Mouse (Mus musculus): ENCODE data around the gene Hand2. TPM values are rescaled to one million over a fixed set of nuclear protein-coding genes. Genes with fewer than 3 reads are reported as not detected.

Gene Hand2
- polyA plus RNA-seq, 1 experiment from 2014 or later: 2.6 TPM

Other genes with a start within 250 kb of the Hand2 start
- 0.18 TPM in 1 of 2 replicates, not detected in the other for gene Scrg1, start 134.9 kb downstream of the Hand2 start, polyA plus RNA-seq (2016; fragmentation: Nextera tagmentation; extraction: Ambion mirVana)
- 26.9 and 27.8 TPM in 2 replicates for gene Sap30, start 166.9 kb downstream of the Hand2 start, polyA plus RNA-seq (2016; fragmentation: Nextera tagmentation; extraction: Ambion mirVana)
- gene Hmgb2, start 190.9 kb downstream of the Hand2 start, polyA plus RNA-seq (2016; fragmentation: Nextera tagmentation; extraction: Ambion mirVana): 380 and 430 TPM in 2 replicates

All from liver, embryonic 12.5 days (tissue).